ENCODE assay signal across 10 mouse cellular contexts in the genomic region with DNA sequence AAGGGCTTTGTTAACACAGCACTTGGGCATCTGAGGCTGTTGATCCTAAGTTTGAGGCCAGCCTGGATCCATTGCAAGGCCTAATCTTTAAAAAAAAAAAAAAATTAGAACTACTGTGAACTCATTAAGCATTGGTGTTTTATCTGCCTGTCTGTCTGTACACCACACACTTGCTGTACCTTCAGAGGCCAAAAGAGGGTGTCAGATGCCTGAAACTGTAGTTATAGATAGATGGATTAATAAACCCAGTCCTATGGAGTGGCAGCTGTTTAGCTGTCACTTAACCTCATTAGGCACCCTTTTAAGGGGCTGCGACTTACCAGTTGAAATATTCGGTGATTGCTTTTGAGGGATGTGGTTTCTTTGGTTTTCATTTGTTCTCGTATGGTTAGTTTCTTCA. TPM values are rescaled to one million over a fixed set of nuclear protein-coding genes. Genes with fewer than 3 reads are reported as not detected.
DNase-seq lines count a peak whose midpoint lies in the region; ATAC-seq and TF ChIP-seq lines count a peak whose summit lies in the region.
"Had no signal": no experiment of that assay in that cellular context is flagged by ENCODE, and none has a peak within 500 bp of the region (broad histone marks: within the 10 kb centered on the region; RNA-seq: fewer than 3 reads in every experiment).

No protein-coding gene starts in this region.

- DNase-seq in hindbrain, postnatal 0 days (ENCODE audit: low spot score): peak; percentile 33
- DNase-seq in thymus, adult 2 months: peak; percentile 29
- DNase-seq in thymus, postnatal 10 days (ENCODE audit: low spot score in 2 of 2): no peak
- peak; percentile 23 for DNase-seq in brain, embryonic 14.5 days (ENCODE audit: low read depth)
- DNase-seq in retina, postnatal 7 days (ENCODE audit: low read depth, low spot score): peak; percentile 17
- DNase-seq in right cerebral cortex, postnatal 4 days: no peak
- no peak for DNase-seq in frontal cortex, postnatal 10 days (ENCODE audit: low spot score in 2 of 2)
- DNase-seq: heart, adult 11 months had no signal

- H3K4me2 ChIP-seq in hindbrain, postnatal 0 days (ENCODE audit: low read depth, low read length): no peak overlapping the region
- no peak overlapping the region for H3K4me2 ChIP-seq in hindbrain, embryonic 13.5 days
- H3K4me2 ChIP-seq: embryonic facial prominence, embryonic 15.5 days had no signal

- H3K27ac ChIP-seq in hindbrain, postnatal 0 days: no peak overlapping the region
- no peak overlapping the region for H3K27ac ChIP-seq in hindbrain, embryonic 13.5 days
- no peak overlapping the region for H3K27ac ChIP-seq in thymus, adult 2 months (ENCODE audit: control insufficient read depth, insufficient read depth, low read length)
- H3K27ac ChIP-seq: embryonic facial prominence, embryonic 15.5 days had no signal

- H3K9ac ChIP-seq in hindbrain, postnatal 0 days (replicated peaks; ENCODE audit: low read length): no peak overlapping the region
- no peak overlapping the region for H3K9ac ChIP-seq in hindbrain, embryonic 13.5 days
- H3K9ac ChIP-seq: embryonic facial prominence, embryonic 15.5 days had no signal

- no peaks in the 10 kb centered on the region for H3K9me3 ChIP-seq in hindbrain, postnatal 0 days (ENCODE audit: low read length)
- no peaks in the 10 kb centered on the region for H3K9me3 ChIP-seq in hindbrain, embryonic 13.5 days
- H3K9me3 ChIP-seq: embryonic facial prominence, embryonic 15.5 days had no signal

- peak; percentile 46 for TF ChIP-seq CTCF in hindbrain, postnatal 0 days (IDR thresholded peaks at IDR 0.05; ENCODE audit: low read depth)
- no peak for TF ChIP-seq CTCF in thymus, adult 2 months (IDR thresholded peaks at IDR 0.05; ENCODE audit: borderline replicate concordance, control insufficient read depth, extremely low read depth, insufficient read depth, low read length, poor library complexity)
- TF ChIP-seq CTCF in brain, embryonic 14.5 days (IDR thresholded peaks at IDR 0.05; ENCODE audit: borderline replicate concordance, extremely low read depth, insufficient read depth, insufficient read length): peak; percentile 14; the same call in 1 of the 2 replicates

- H3K4me3 ChIP-seq in hindbrain, postnatal 0 days (ENCODE audit: low read length): no peak overlapping the region
- H3K4me3 ChIP-seq in hindbrain, embryonic 13.5 days: no peak overlapping the region
- no peak overlapping the region for H3K4me3 ChIP-seq in thymus, adult 2 months (ENCODE audit: control insufficient read depth, insufficient read depth, low read length)
- H3K4me3 ChIP-seq: embryonic facial prominence, embryonic 15.5 days had no signal

- H3K4me1 ChIP-seq in hindbrain, postnatal 0 days (ENCODE audit: insufficient read depth, low read length): no peaks in the 10 kb centered on the region
- no peaks in the 10 kb centered on the region for H3K4me1 ChIP-seq in hindbrain, embryonic 13.5 days (replicated peaks)
- H3K4me1 ChIP-seq in thymus, adult 2 months (replicated peaks; ENCODE audit: control insufficient read depth, insufficient read depth, low read length): no peaks in the 10 kb centered on the region
- H3K4me1 ChIP-seq: embryonic facial prominence, embryonic 15.5 days had no signal

- no peaks in the 10 kb centered on the region for H3K27me3 ChIP-seq in hindbrain, postnatal 0 days (ENCODE audit: insufficient read depth, low read length)
- no peaks in the 10 kb centered on the region for H3K27me3 ChIP-seq in hindbrain, embryonic 13.5 days
- H3K27me3 ChIP-seq in thymus, adult 2 months (ENCODE audit: control insufficient read depth, insufficient read depth, low read length): no peaks in the 10 kb centered on the region
- H3K27me3 ChIP-seq: embryonic facial prominence, embryonic 15.5 days had no signal

- TF ChIP-seq POLR2A in thymus, adult 2 months (IDR thresholded peaks at IDR 0.05; ENCODE audit: control insufficient read depth, extremely low read depth, insufficient read depth, low read length, poor library complexity): no peak
- TF ChIP-seq POLR2A in brain, embryonic 14.5 days (IDR thresholded peaks at IDR 0.05; ENCODE audit: borderline replicate concordance, extremely low read depth, insufficient read depth, insufficient read length, poor library complexity, severe bottlenecking): no peak

- 83% methylated on average over 3 of the region's 3 CpGs for WGBS in hindbrain, postnatal 0 days
- WGBS in hindbrain, embryonic 13.5 days: 85% methylated on average over 3 of the region's 3 CpGs
- WGBS in thymus, adult 2 months: 18% methylated on average over 3 of the region's 3 CpGs

- H3K36me3 ChIP-seq in hindbrain, postnatal 0 days (ENCODE audit: insufficient read depth, low read length): peaks cover 44% of the 10 kb centered on the region
- H3K36me3 ChIP-seq in hindbrain, embryonic 13.5 days: peaks cover 69% of the 10 kb centered on the region
- H3K36me3 ChIP-seq in thymus, adult 2 months (ENCODE audit: control insufficient read depth, insufficient read depth, low read length): peaks cover 29% of the 10 kb centered on the region

- ATAC-seq in hindbrain, postnatal 0 days: no peak
- ATAC-seq in hindbrain, embryonic 13.5 days (ENCODE audit: low FRiP score): no peak

RNA-seq across cellular contexts. Expression of a gene that starts 41.6 kb away (rescaled TPM):
- 24.7 and 31.0 TPM in 2 replicates for total RNA-seq in hindbrain, postnatal 0 days (2014; rRNA removed)
- polyA plus RNA-seq in hindbrain, postnatal 0 days (2015; fragmentation: Nextera tagmentation; extraction: Ambion mirVana): 6.5 and 6.6 TPM in 2 replicates
- 6.4 and 6.5 TPM in 2 replicates for polyA plus RNA-seq in hindbrain, embryonic 13.5 days (2015; fragmentation: Nextera tagmentation; extraction: Ambion mirVana)
- 48.3 and 80.5 TPM in 2 replicates for polyA plus RNA-seq in thymus, adult 2 months (2012; rRNA removed)
- 10.2 and 13.5 TPM in 2 replicates for polyA plus RNA-seq in brain, embryonic 14.5 days (2012; rRNA removed)

RNA-seq across cellular contexts. Expression of a gene that starts 53.0 kb away (rescaled TPM):
- 48.9 and 52.5 TPM in 2 replicates for total RNA-seq in hindbrain, postnatal 0 days (2014; rRNA removed)
- polyA plus RNA-seq in hindbrain, postnatal 0 days (2015; fragmentation: Nextera tagmentation; extraction: Ambion mirVana): 28.0 and 28.3 TPM in 2 replicates
- 45.5 and 47.4 TPM in 2 replicates for polyA plus RNA-seq in hindbrain, embryonic 13.5 days (2015; fragmentation: Nextera tagmentation; extraction: Ambion mirVana)
- polyA plus RNA-seq in thymus, adult 2 months (2012; rRNA removed): 23.3 and 25.3 TPM in 2 replicates
- 45.0 and 55.7 TPM in 2 replicates for polyA plus RNA-seq in brain, embryonic 14.5 days (2012; rRNA removed)

Comparison
In these comparisons a context has a peak if more than half of its experiments do, and no peak if none do; other contexts are left out.
1. DNase-seq: peak in hindbrain, postnatal 0 days (single experiment), thymus, adult 2 months (single experiment), brain, embryonic 14.5 days (single experiment) and retina, postnatal 7 days (single experiment); none in thymus, postnatal 10 days (0 of 2), right cerebral cortex, postnatal 4 days (single experiment) and frontal cortex, postnatal 10 days (0 of 2).